Mouse (Mus musculus): Measurements from ENCODE around the gene Clmn.

- TF ChIP-seq CTCF (IDR thresholded peaks at IDR 0.05; ENCODE audit: extremely low read depth, insufficient read depth, insufficient read length, insufficient replicate concordance) (no peak), POLR2A (IDR thresholded peaks at IDR 0.05; ENCODE audit: low read depth, low read length) (no peak)
Observed at GRCm38 (mm10) chr12:104830283-104830639, 34.6 kb downstream of the Clmn start.

Measured in spleen, adult 2 months (tissue).